Mouse (Mus musculus) G1E (cell line): ENCODE results near the gene Gm49405.

Source experiments
- CTCF ChIP-seq: IDR thresholded peaks from 2 replicates; pipeline ENCODE4 v1.5.1; 2012; ENCODE audit warnings: low read depth, low read length, inconsistent platforms, mixed read lengths
- GATA1 ChIP-seq: IDR thresholded peaks from 2 replicates; pipeline ENCODE4 v1.6.1; 2012; ENCODE audit warnings: borderline replicate concordance, low read length, inconsistent platforms, mixed read lengths
- TAL1 ChIP-seq: conservative IDR thresholded peaks from 2 replicates; pipeline ENCODE4 v1.6.1; 2012; ENCODE audit warnings: low read depth, low read length, inconsistent platforms, mixed read lengths

- no peak for TF ChIP-seq CTCF
- no peak for TF ChIP-seq TAL1
- TF ChIP-seq GATA1: no peak
These were observed 33.3 kb downstream of the Gm49405 start for GRCm38 (mm10) chr19:4033742-4034141.
